Mouse (Mus musculus): Measurements from ENCODE around the gene Taf1b. TPM values are rescaled to one million over a fixed set of nuclear protein-coding genes. Genes with fewer than 3 reads are reported as not detected.

The Taf1b gene
- polyA plus RNA-seq, 1 experiment from 2014 or later = 33.4 TPM

- no peaks in the 10 kb centered on the region for H3K36me3 ChIP-seq (ENCODE audit: control insufficient read depth, insufficient read depth, low read length)
- H3K4me3 ChIP-seq (ENCODE audit: low read length) = no peak overlapping the region
- 35% methylated on average over 2 of the region's 2 CpGs for WGBS
- H3K4me1 ChIP-seq (ENCODE audit: control insufficient read depth, insufficient read depth, low read depth, low read length) = no peaks in the 10 kb centered on the region
- H3K4me2 ChIP-seq (ENCODE audit: low read length) = no peak overlapping the region
- ATAC-seq = no peak
- no peak overlapping the region for H3K9ac ChIP-seq (ENCODE audit: low read depth, low read length)
- H3K27me3 ChIP-seq (replicated peaks; ENCODE audit: control insufficient read depth, insufficient read depth, low read length) = no peaks in the 10 kb centered on the region
- H3K9me3 ChIP-seq (ENCODE audit: control insufficient read depth, low read length) = no peaks in the 10 kb centered on the region
- no peak overlapping the region for H3K27ac ChIP-seq (ENCODE audit: low read depth, low read length)
These were observed 105.1 kb downstream of the Taf1b start for GRCm38 (mm10) chr12:24603266-24603665.

- ATAC-seq = no peak
- Histone ChIP-seq H3K9me3 (ENCODE audit: control insufficient read depth, low read length) (no peaks in the 10 kb centered on the region), H3K4me2 (ENCODE audit: low read length) (no peak overlapping the region), H3K27me3 (replicated peaks; ENCODE audit: control insufficient read depth, insufficient read depth, low read length) (no peaks in the 10 kb centered on the region), H3K4me1 (ENCODE audit: control insufficient read depth, insufficient read depth, low read depth, low read length) (no peaks in the 10 kb centered on the region), H3K4me3 (ENCODE audit: low read length) (no peak overlapping the region), H3K27ac (ENCODE audit: low read depth, low read length) (no peak overlapping the region), H3K36me3 (ENCODE audit: control insufficient read depth, insufficient read depth, low read length) (no peaks in the 10 kb centered on the region), H3K9ac (ENCODE audit: low read depth, low read length) (no peak overlapping the region)
- 60% methylated on average over 10 of the region's 10 CpGs for WGBS
These were observed 108.0 kb downstream of the Taf1b start for GRCm38 (mm10) chr12:24606166-24606565.

Other genes starting within 250 kb of the Taf1b start
- gene Grhl1, start 73.9 kb downstream of the Taf1b start, polyA plus RNA-seq (2015; fragmentation: Nextera tagmentation; extraction: Ambion mirVana) = 1.2 and 1.8 TPM in 2 replicates
- 14.9 and 15.5 TPM in 2 replicates for gene Klf11, start 152.9 kb downstream of the Taf1b start, polyA plus RNA-seq (2015; fragmentation: Nextera tagmentation; extraction: Ambion mirVana)
- 1.5 and 1.6 TPM in 2 replicates for gene Cys1, start 183.5 kb downstream of the Taf1b start, polyA plus RNA-seq (2015; fragmentation: Nextera tagmentation; extraction: Ambion mirVana)
- 54.2 and 66.2 TPM in 2 replicates for gene Rrm2, start 209.9 kb downstream of the Taf1b start, polyA plus RNA-seq (2015; fragmentation: Nextera tagmentation; extraction: Ambion mirVana)